Mouse (Mus musculus): ENCODE results near the gene S100a10. TPM values are rescaled to one million over a fixed set of nuclear protein-coding genes. Genes with fewer than 3 reads are reported as not detected.

Gene S100a10
- polyA plus RNA-seq, 1 experiment from 2014 or later, result 168 TPM

DNA sequence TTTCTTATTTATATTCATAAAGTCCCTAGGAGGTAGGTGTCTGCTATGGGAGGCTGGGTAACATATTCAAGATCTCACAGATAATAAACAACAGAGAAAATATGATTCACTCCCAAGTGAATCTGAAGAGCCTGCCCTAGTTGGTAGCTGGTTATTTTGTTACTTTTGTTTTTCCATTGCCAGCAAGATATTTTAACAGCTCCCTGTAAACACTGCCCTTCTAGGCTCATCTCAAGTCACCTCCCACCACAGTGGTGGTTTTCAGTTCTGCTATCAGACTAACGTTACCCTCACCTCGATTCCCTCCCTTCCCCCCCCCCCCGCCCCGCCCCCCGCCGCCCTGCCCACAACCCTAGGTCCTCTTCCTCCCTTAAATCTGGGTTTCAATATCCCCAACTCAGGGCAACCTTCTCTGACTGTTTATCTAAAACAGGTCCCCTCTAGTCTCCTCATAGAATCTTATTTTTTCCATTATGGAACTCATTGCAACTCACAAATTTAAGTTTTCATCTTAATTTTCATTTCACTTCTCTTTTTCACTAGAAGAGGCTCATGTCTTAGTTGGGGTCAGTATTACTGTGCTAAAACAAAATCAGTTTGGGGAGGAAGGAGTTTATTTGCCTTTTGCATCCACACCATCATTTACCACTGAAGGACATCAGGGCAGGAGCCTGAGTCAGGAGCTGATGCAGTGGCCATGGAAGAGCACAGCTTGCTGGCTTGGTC lies 6.2 kb upstream of the S100a10 start:
- Histone ChIP-seq H3K27me3 (no peaks in the 10 kb centered on the region), H3K9me3 (no peaks in the 10 kb centered on the region), H3K4me1 (replicated peaks) (no peaks in the 10 kb centered on the region), H3K4me2 (no peak overlapping the region), H3K36me3 (no peaks in the 10 kb centered on the region), H3K9ac (no peak overlapping the region), H3K4me3 (no peak overlapping the region), H3K27ac (replicated peaks) (no peak overlapping the region)
- ATAC-seq (ENCODE audit: low FRiP score, low read depth), result no peak
- 72% methylated on average over 5 of the region's 6 CpGs for WGBS

DNA sequence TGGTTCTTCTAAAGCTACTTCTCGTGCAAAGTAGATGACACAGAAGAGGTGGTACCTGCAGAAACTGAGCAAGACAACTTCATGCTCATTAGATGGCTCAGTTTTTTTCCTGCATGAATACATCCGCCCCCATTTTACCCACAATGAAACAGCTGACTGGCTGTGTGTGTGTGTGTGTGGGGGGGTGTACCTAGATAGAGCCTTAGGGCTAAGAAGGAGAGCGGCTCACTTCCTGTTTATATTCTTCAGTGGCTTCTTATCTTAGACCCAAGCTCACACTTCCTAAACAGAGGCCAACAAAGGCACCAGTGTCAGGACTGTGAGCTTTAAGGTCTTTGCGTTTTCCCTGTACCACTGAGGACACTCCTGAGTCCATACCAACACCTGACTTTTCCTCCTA lies 4.9 kb upstream of the S100a10 start:
- WGBS, result 90% methylated on average over 4 of the region's 4 CpGs
- Histone ChIP-seq H3K9ac (no peak overlapping the region), H3K27ac (replicated peaks) (no peak overlapping the region), H3K36me3 (no peaks in the 10 kb centered on the region), H3K4me3 (no peak overlapping the region), H3K9me3 (no peaks in the 10 kb centered on the region), H3K4me2 (no peak overlapping the region), H3K27me3 (0 out of 2 replicates have a peak, but pooled peaks cover 5% of the 10 kb centered on the region), H3K4me1 (replicated peaks) (peaks cover 4% of the 10 kb centered on the region)
- no peak for ATAC-seq (ENCODE audit: low FRiP score, low read depth)

DNA sequence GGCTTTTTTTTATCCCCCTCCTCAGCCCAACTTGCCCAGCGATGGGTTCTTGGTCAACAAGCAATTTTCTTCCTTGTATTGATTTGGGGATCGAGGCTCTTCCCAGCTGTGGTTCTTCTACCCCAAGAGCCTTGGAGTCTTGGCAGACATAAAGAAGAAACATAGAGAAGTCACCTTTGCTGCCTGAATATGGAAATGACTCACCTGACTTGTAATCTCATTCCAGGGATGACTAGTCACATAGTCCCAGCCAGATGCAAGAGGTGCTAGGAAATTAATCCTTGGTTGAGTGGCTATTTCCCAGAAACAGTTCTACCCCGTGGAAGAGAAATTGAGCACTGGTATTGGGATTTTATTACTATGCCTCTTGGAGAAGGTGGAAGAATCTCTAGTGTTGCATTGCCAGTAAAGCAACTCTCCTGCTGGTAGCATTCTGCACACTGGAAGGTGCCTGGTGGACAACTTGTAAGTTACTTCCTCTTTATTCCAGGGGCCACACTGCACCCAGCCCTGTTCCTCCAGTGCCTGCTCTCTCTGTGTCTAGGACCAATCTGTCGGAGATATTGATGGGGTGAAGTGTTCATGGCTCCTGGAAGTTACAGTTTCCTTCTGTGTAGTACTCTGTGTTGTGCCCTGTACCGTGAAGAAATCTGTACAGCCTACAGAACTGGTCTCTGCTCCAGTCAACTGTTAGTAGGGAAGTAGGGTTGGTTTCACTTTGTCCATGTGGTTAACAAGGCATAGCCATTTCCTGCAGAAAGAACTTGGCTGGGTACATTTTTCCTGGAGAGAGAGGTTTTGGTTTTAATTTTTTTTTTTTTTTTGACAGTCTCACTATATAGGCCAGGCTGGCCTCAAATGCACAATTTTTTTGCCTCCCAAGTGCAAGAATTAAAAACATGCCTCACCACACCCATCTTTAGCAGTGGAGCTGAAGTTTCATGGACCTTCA lies 2.7 kb upstream of the S100a10 start:
- H3K4me2 ChIP-seq, result no peak overlapping the region
- ATAC-seq (ENCODE audit: low FRiP score, low read depth), result no peak
- WGBS, result 89% methylated on average over 5 of the region's 5 CpGs
- H3K36me3 ChIP-seq, result no peaks in the 10 kb centered on the region
- H3K4me1 ChIP-seq (replicated peaks), result peaks cover 6% of the 10 kb centered on the region
- H3K27me3 ChIP-seq, result 0 out of 2 replicates have a peak, but pooled peaks cover 5% of the 10 kb centered on the region
- H3K27ac ChIP-seq (replicated peaks), result no peak overlapping the region
- no peak overlapping the region for H3K9ac ChIP-seq
- H3K4me3 ChIP-seq, result no peak overlapping the region
- no peaks in the 10 kb centered on the region for H3K9me3 ChIP-seq

DNA sequence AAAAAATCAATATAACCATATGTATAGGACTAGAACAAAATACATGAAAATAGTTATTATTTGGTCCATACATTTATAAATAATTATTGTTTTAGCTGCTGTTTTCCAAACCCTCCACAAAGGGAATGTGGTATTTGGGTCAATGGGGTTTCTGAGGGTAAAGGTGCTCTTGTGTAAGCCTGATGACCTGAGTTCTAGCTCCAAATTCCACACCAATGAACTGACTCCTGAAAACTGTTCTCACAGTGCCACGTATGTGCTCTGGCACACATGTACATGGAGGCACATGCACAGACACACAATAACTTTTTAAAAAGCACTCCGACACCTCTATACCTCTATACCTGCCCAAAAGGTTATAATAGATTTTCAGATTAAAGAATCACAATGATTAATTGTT lies 1.6 kb upstream of the S100a10 start:
- Histone ChIP-seq H3K4me1 (replicated peaks) (peaks cover 6% of the 10 kb centered on the region), H3K27me3 (0 out of 2 replicates have a peak, but pooled peaks cover 5% of the 10 kb centered on the region), H3K27ac (replicated peaks) (no peak overlapping the region), H3K36me3 (no peaks in the 10 kb centered on the region), H3K4me3 (no peak overlapping the region), H3K4me2 (no peak overlapping the region), H3K9ac (no peak overlapping the region), H3K9me3 (no peaks in the 10 kb centered on the region)
- WGBS, result 94% methylated on average over 2 of the region's 2 CpGs
- ATAC-seq (ENCODE audit: low FRiP score, low read depth), result no peak

DNA sequence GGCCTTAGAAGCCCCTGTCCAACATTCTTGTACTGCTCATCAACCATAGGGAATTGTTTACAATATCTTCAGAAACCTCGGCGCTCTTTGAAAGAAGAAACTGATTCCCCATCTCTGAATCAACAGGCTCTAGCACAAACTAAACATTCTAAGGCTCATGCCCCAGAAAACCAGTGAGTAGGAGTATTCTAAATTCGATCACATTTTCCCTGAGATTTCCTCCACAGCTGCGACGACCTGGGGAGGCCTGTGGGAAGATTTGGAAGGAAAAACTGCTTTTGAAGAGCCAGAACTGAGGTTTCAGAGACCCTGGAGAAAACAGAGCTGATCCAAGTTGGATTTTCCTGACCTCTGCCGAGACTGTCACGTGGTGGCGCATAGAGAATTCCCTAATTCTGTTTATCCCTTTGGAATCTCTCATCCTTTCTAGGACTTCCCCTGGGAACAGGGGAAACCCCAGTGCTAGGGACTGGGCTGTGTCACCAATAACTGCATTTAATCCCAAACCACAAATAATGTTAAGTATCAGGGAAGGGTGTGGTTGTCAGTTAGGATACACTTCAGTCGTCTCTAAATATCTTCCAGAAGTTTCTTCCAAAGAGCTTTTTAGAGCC lies 1.0 kb upstream of the S100a10 start:
- Histone ChIP-seq H3K27me3 (0 out of 2 replicates have a peak, but pooled peaks cover 5% of the 10 kb centered on the region), H3K36me3 (no peaks in the 10 kb centered on the region), H3K9me3 (no peaks in the 10 kb centered on the region), H3K27ac (replicated peaks) (no peak overlapping the region; the same call in 1 of the 2 replicates), H3K4me1 (replicated peaks) (peaks cover 6% of the 10 kb centered on the region), H3K9ac (no peak overlapping the region), H3K4me2 (peak overlapping the region; percentile 98), H3K4me3 (no peak overlapping the region)
- WGBS, result 69% methylated on average over 9 of the region's 9 CpGs
- ATAC-seq (ENCODE audit: low FRiP score, low read depth), result no peak

DNA sequence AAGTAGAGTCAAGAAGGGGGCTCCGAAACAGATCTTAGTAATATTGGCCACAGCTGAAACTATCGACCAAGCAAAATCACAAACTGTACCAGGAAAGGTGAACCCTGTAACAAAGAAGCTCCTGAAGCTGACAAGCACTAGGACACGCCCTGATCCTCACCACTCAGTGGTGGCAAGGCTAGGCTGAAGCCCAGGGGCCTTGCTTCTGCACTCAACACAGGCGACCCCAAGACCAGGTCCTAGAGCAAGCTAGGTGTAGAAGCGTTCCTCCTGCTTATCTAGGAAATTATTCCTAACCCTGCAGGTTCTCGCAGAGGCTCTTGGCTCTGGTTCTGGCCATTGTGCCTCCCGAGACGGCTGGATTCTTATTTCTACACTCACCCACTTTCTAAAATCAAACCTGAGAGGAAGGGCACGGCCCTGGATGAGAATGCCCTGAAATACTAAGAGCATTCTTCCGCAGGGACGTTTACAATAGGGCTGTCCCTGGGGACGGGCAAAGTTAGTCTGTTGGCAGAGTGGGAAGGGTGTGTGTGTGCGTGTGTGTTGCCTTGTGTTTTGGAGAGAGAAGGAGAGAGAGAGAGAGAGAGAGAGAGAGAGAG lies 400 bp upstream of the S100a10 start:
- Histone ChIP-seq H3K4me2 (peak overlapping the region; percentile 98), H3K9me3 (no peaks in the 10 kb centered on the region), H3K4me1 (replicated peaks) (peaks cover 6% of the 10 kb centered on the region), H3K27me3 (0 out of 2 replicates have a peak, but pooled peaks cover 5% of the 10 kb centered on the region), H3K9ac (peak overlapping the region; percentile 11; the same call in 1 of the 2 replicates), H3K4me3 (peak overlapping the region; percentile 63), H3K36me3 (no peaks in the 10 kb centered on the region), H3K27ac (replicated peaks) (peak overlapping the region; percentile 1; the same call in 1 of the 2 replicates)
- 23% methylated on average over 13 of the region's 13 CpGs for WGBS
- peak; percentile 57 for ATAC-seq (ENCODE audit: low FRiP score, low read depth)

DNA sequence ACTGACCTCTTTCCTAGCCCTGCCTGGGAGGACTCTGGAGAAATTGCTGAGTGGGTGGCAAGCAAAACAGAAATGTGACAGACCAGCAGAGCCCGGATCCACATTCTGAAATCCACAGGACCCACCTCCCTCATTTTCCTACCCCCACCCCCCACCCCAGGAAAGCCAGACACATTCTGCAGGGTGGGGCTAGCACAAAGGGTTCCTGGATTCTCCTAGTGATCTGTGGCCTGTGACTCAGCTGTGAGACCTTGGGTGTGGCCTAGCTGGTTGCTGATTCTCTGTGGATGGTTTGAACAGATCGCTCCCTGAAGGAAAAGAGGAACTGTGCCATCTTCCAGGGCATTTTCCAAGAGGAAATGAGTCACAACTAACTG lies 986 bp downstream of the S100a10 start:
- ATAC-seq (ENCODE audit: low FRiP score, low read depth), result peak; percentile 28; the same call in 1 of the 2 replicates
- 0 out of 2 replicates have a peak overlapping the region, but pooled peaks have one; percentile 63 for H3K9ac ChIP-seq
- H3K4me2 ChIP-seq, result peak overlapping the region; percentile 98

DNA sequence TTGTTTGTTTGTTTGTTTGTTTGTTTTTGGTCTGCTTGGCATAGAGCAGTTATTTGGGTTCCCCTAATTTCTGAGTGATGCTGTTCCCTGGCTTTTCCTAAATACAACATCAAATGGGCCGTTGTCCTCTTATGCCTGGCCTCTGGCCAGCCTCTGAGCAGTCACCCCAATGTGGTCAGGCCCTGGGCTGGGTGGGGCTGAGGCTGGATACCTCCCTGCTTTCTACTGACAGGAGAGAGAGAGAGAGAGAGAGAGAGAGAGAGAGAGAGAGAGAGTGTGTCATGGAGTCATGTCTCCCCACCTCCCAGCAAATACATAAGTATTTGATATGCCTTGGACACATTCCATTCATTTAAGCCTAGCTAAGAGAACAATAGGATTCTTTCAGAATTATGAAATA lies 1.7 kb downstream of the S100a10 start:
- peaks cover 6% of the 10 kb centered on the region for H3K4me1 ChIP-seq (replicated peaks)
- 0 out of 2 replicates have a peak, but pooled peaks cover 5% of the 10 kb centered on the region for H3K27me3 ChIP-seq
- 52% methylated on average over 1 of the region's 1 CpGs for WGBS
- no peak for ATAC-seq (ENCODE audit: low FRiP score, low read depth)
- H3K27ac ChIP-seq (replicated peaks), result no peak overlapping the region
- H3K36me3 ChIP-seq, result no peaks in the 10 kb centered on the region
- H3K4me2 ChIP-seq, result peak overlapping the region; percentile 98
- no peak overlapping the region for H3K9ac ChIP-seq
- peak overlapping the region; percentile 63 for H3K4me3 ChIP-seq
- H3K9me3 ChIP-seq, result no peaks in the 10 kb centered on the region

More for the DNA sequence above, 986 bp downstream of the S100a10 start:
- H3K9me3 ChIP-seq, result no peaks in the 10 kb centered on the region
- H3K27me3 ChIP-seq, result 0 out of 2 replicates have a peak, but pooled peaks cover 5% of the 10 kb centered on the region
- H3K4me3 ChIP-seq, result peak overlapping the region; percentile 63
- peaks cover 6% of the 10 kb centered on the region for H3K4me1 ChIP-seq (replicated peaks)
- no peaks in the 10 kb centered on the region for H3K36me3 ChIP-seq
- 32% methylated on average over 2 of the region's 2 CpGs for WGBS
- peak overlapping the region; percentile 70; the same call in 1 of the 2 replicates for H3K27ac ChIP-seq (replicated peaks)

DNA sequence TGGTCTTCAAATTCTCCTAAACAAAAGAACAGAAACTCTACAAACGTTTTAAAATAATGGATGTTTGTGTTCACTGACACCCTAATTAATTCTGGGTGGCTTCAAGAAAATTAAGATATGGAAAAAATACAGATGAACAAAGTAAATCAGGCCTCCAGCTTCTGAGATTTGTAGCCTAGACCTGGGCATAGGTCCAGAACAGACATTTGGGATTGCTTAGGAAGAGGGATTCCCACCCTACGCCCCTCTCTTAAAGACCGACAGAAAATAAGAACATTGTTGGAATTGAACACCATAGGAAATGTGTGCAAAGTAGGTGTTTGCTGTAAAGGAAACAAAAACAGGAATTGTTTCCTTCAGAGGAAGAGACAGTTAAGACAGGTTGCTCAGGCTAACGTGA lies 2.6 kb downstream of the S100a10 start:
- 54% methylated on average over 4 of the region's 4 CpGs for WGBS
- Histone ChIP-seq H3K9ac (no peak overlapping the region), H3K4me1 (replicated peaks) (peaks cover 6% of the 10 kb centered on the region), H3K9me3 (no peaks in the 10 kb centered on the region), H3K4me3 (no peak overlapping the region), H3K36me3 (no peaks in the 10 kb centered on the region), H3K4me2 (0 out of 2 replicates have a peak overlapping the region, but pooled peaks have one; percentile 16), H3K27ac (replicated peaks) (no peak overlapping the region), H3K27me3 (0 out of 2 replicates have a peak, but pooled peaks cover 5% of the 10 kb centered on the region)
- no peak for ATAC-seq (ENCODE audit: low FRiP score, low read depth)

DNA sequence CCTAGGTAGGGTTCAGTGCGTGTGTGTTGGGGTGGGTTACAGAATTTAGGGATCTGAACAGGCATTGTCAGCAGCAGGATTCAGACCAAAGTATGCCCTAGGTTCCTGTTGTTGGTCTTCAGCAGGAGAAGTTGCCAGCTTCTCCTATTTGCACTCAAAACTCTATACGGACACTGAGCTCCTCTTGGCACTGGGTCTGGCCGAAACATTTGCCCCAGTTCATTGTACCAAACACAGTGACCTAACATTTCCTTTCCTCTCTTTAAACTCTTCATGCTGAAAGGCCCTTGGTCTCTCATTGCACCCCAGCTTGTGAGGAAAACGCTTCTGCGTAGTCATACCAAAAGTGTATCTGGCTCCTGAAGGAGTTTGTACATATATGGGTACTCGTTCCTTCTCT lies 5.1 kb downstream of the S100a10 start:
- WGBS, result 93% methylated on average over 6 of the region's 6 CpGs
- Histone ChIP-seq H3K9ac (no peak overlapping the region), H3K27me3 (no peaks in the 10 kb centered on the region), H3K9me3 (no peaks in the 10 kb centered on the region), H3K27ac (replicated peaks) (no peak overlapping the region), H3K4me2 (no peak overlapping the region), H3K36me3 (peaks cover 4% of the 10 kb centered on the region; the same call in 1 of the 2 replicates), H3K4me3 (no peak overlapping the region), H3K4me1 (replicated peaks) (0 out of 2 replicates have a peak, but pooled peaks cover 2% of the 10 kb centered on the region)
- no peak for ATAC-seq (ENCODE audit: low FRiP score, low read depth)

DNA sequence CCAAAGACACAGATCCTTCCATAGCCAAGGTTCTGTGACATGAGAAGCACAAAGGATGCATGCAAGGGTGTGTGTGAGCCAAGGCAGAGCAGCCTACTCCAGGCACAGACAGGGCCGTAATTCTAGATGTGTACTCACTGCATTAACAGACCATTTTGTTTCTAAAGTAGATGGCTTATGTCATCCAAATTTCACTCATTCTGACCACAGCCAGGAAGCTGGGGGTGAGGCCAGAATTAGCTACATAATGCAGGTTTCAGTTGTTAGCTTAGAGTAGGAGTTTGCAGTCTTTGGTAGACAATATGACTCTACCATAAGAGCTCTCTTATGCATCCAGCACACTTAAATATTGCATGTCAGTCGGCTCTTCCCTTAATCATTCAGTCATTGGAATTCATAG lies 7.5 kb downstream of the S100a10 start:
- Histone ChIP-seq H3K9me3 (no peaks in the 10 kb centered on the region), H3K27me3 (no peaks in the 10 kb centered on the region), H3K4me3 (no peak overlapping the region), H3K4me1 (replicated peaks) (no peaks in the 10 kb centered on the region), H3K4me2 (no peak overlapping the region), H3K27ac (replicated peaks) (no peak overlapping the region), H3K9ac (no peak overlapping the region), H3K36me3 (peaks cover 4% of the 10 kb centered on the region; the same call in 1 of the 2 replicates)
- 88% methylated on average over 2 of the region's 2 CpGs for WGBS
- no peak for ATAC-seq (ENCODE audit: low FRiP score, low read depth)

All from hindbrain, embryonic 15.5 days (tissue).